Mouse (Mus musculus): ENCODE measurements around the gene Slc46a3. TPM values are rescaled to one million over a fixed set of nuclear protein-coding genes. Genes with fewer than 3 reads are reported as not detected.

Gene Slc46a3
- polyA plus RNA-seq, 1 experiment from 2014 or later, result 4.0 TPM

- whole genome bisulfite sequencing, result 96% methylated on average over 6 of the region's 6 CpGs
- Histone ChIP-seq H3K27me3 (replicated peaks; ENCODE audit: control insufficient read depth, insufficient read depth, low read length) (no peaks in the 10 kb centered on the region), H3K4me2 (ENCODE audit: low read length) (no peak overlapping the region), H3K9ac (ENCODE audit: low read length) (no peak overlapping the region), H3K36me3 (ENCODE audit: control insufficient read depth, insufficient read depth, low read length) (peaks cover 24% of the 10 kb centered on the region), H3K9me3 (replicated peaks; ENCODE audit: control insufficient read depth, low read length) (no peaks in the 10 kb centered on the region), H3K27ac (ENCODE audit: low read depth, low read length) (no peak overlapping the region), H3K4me3 (ENCODE audit: low read depth, low read length) (no peak overlapping the region), H3K4me1 (ENCODE audit: control insufficient read depth, insufficient read depth, low read length) (no peaks in the 10 kb centered on the region)
- DNase-seq (ENCODE audit: low spot score), result no peak
- ATAC-seq, result no peak
Observed at GRCm38 (mm10) chr5:147883581-147883980, 11.0 kb downstream of the Slc46a3 start.

DNA sequence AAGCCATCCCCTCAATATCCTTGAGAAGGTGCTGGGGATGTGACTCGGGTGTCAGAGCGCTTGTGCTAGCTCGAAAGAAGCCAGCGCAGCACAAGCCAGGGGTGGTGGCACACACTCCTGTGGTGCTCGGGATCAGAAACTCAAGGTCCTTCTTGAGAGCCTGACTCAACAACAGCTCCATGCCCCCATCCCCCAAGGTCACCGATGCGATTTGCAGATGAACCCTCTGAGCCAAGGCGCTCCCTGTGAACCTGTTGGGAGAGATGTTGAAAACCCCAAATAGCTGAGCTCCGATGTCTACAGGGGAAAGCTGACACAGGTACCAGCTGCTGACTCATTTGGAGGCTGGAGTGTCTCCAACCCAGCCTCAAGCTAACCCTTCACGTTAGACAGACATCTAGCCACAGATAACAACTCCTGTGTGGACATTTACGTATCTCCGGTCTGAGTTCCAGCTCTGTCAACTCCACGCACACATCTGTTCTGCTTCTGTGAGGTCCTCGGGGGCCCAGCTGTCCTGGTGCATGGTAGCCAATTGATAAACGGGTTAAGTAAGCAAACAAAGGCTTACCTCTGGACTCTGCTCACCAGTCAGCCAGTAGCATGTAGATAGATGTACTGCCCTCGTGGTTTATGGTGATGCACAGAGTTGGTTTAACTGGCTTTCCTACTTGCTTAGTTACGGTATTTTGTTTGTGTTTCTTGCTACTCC, 14.5 kb downstream of the Slc46a3 start:
- no peak overlapping the region for H3K27ac ChIP-seq (ENCODE audit: low read depth, low read length)
- H3K9ac ChIP-seq (ENCODE audit: low read length), result no peak overlapping the region
- no peaks in the 10 kb centered on the region for H3K27me3 ChIP-seq (replicated peaks; ENCODE audit: control insufficient read depth, insufficient read depth, low read length)
- H3K4me2 ChIP-seq (ENCODE audit: low read length), result no peak overlapping the region
- DNase-seq (ENCODE audit: low spot score), result no peak
- H3K36me3 ChIP-seq (ENCODE audit: control insufficient read depth, insufficient read depth, low read length), result peaks cover 54% of the 10 kb centered on the region
- no peaks in the 10 kb centered on the region for H3K9me3 ChIP-seq (replicated peaks; ENCODE audit: control insufficient read depth, low read length)
- 95% methylated on average over 17 of the region's 17 CpGs for WGBS
- H3K4me3 ChIP-seq (ENCODE audit: low read depth, low read length), result no peak overlapping the region
- no peak for ATAC-seq
- H3K4me1 ChIP-seq (ENCODE audit: control insufficient read depth, insufficient read depth, low read length), result no peaks in the 10 kb centered on the region

DNA sequence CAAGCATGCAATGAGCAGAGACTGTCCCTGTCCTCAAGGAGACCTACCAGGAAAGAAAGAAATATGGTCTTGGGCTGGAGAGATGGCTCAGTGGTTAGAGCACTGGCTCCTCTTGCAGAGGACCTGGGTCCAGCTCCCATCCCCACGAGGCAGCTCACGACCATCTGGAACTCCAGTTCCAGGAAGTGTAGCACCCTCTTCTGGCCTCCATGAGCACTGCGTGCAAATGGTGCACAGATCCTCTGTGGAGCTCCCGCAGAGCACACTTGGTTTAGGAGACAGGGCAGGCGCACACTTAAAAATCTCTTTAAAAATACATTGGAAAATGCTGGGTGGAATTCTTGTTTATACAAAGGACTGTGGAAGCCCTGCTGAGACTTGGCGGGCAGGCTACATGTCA, 17.1 kb downstream of the Slc46a3 start:
- H3K9me3 ChIP-seq (replicated peaks; ENCODE audit: control insufficient read depth, low read length), result no peaks in the 10 kb centered on the region
- no peak overlapping the region for H3K4me2 ChIP-seq (ENCODE audit: low read length)
- H3K9ac ChIP-seq (ENCODE audit: low read length), result no peak overlapping the region
- no peak overlapping the region for H3K27ac ChIP-seq (ENCODE audit: low read depth, low read length)
- H3K36me3 ChIP-seq (ENCODE audit: control insufficient read depth, insufficient read depth, low read length), result peaks cover 71% of the 10 kb centered on the region
- DNase-seq (ENCODE audit: low spot score) (peak; percentile 5), ATAC-seq (no peak)
- H3K4me1 ChIP-seq (ENCODE audit: control insufficient read depth, insufficient read depth, low read length), result no peaks in the 10 kb centered on the region
- WGBS, result 80% methylated on average over 6 of the region's 6 CpGs
- no peak overlapping the region for H3K4me3 ChIP-seq (ENCODE audit: low read depth, low read length)
- H3K27me3 ChIP-seq (replicated peaks; ENCODE audit: control insufficient read depth, insufficient read depth, low read length), result no peaks in the 10 kb centered on the region

- H3K36me3 ChIP-seq (ENCODE audit: control insufficient read depth, insufficient read depth, low read length), result peaks cover 87% of the 10 kb centered on the region
- no peak overlapping the region for H3K4me2 ChIP-seq (ENCODE audit: low read length)
- ATAC-seq, result no peak
Observed at GRCm38 (mm10) chr5:147875210-147875609, 19.4 kb downstream of the Slc46a3 start.

GRCm38 (mm10) chr5:147874491-147875065, 20.0 kb downstream of the Slc46a3 start:
- H3K9ac ChIP-seq (ENCODE audit: low read length), result no peak overlapping the region
- H3K4me1 ChIP-seq (ENCODE audit: control insufficient read depth, insufficient read depth, low read length), result no peaks in the 10 kb centered on the region
- WGBS, result 96% methylated on average over 18 of the region's 18 CpGs

More at GRCm38 (mm10) chr5:147875210-147875609, 19.4 kb downstream of the Slc46a3 start:
- H3K27ac ChIP-seq (ENCODE audit: low read depth, low read length), result no peak overlapping the region
- no peaks in the 10 kb centered on the region for H3K4me1 ChIP-seq (ENCODE audit: control insufficient read depth, insufficient read depth, low read length)
- H3K27me3 ChIP-seq (replicated peaks; ENCODE audit: control insufficient read depth, insufficient read depth, low read length), result no peaks in the 10 kb centered on the region
- DNase-seq (ENCODE audit: low spot score), result no peak
- 97% methylated on average over 8 of the region's 8 CpGs for WGBS
- no peak overlapping the region for H3K4me3 ChIP-seq (ENCODE audit: low read depth, low read length)
- H3K9ac ChIP-seq (ENCODE audit: low read length), result no peak overlapping the region
- H3K9me3 ChIP-seq (replicated peaks; ENCODE audit: control insufficient read depth, low read length), result no peaks in the 10 kb centered on the region

GRCm38 (mm10) chr5:147871091-147871820, 23.4 kb downstream of the Slc46a3 start:
- H3K27ac ChIP-seq (ENCODE audit: low read depth, low read length), result no peak overlapping the region
- H3K4me1 ChIP-seq (ENCODE audit: control insufficient read depth, insufficient read depth, low read length), result no peaks in the 10 kb centered on the region
- no peak for DNase-seq (ENCODE audit: low spot score)
- H3K4me3 ChIP-seq (ENCODE audit: low read depth, low read length), result no peak overlapping the region
- no peak overlapping the region for H3K4me2 ChIP-seq (ENCODE audit: low read length)
- ATAC-seq, result no peak
- WGBS, result 96% methylated on average over 15 of the region's 15 CpGs
- H3K9me3 ChIP-seq (replicated peaks; ENCODE audit: control insufficient read depth, low read length), result no peaks in the 10 kb centered on the region
- H3K9ac ChIP-seq (ENCODE audit: low read length), result no peak overlapping the region
- H3K36me3 ChIP-seq (ENCODE audit: control insufficient read depth, insufficient read depth, low read length), result peaks cover 90% of the 10 kb centered on the region
- no peaks in the 10 kb centered on the region for H3K27me3 ChIP-seq (replicated peaks; ENCODE audit: control insufficient read depth, insufficient read depth, low read length)

More at GRCm38 (mm10) chr5:147874491-147875065, 20.0 kb downstream of the Slc46a3 start:
- no peak overlapping the region for H3K4me3 ChIP-seq (ENCODE audit: low read depth, low read length)
- H3K36me3 ChIP-seq (ENCODE audit: control insufficient read depth, insufficient read depth, low read length), result peaks cover 87% of the 10 kb centered on the region
- no peaks in the 10 kb centered on the region for H3K27me3 ChIP-seq (replicated peaks; ENCODE audit: control insufficient read depth, insufficient read depth, low read length)
- H3K4me2 ChIP-seq (ENCODE audit: low read length), result no peak overlapping the region
- no peaks in the 10 kb centered on the region for H3K9me3 ChIP-seq (replicated peaks; ENCODE audit: control insufficient read depth, low read length)
- no peak overlapping the region for H3K27ac ChIP-seq (ENCODE audit: low read depth, low read length)
- ATAC-seq (no peak), DNase-seq (ENCODE audit: low spot score) (no peak)

DNA sequence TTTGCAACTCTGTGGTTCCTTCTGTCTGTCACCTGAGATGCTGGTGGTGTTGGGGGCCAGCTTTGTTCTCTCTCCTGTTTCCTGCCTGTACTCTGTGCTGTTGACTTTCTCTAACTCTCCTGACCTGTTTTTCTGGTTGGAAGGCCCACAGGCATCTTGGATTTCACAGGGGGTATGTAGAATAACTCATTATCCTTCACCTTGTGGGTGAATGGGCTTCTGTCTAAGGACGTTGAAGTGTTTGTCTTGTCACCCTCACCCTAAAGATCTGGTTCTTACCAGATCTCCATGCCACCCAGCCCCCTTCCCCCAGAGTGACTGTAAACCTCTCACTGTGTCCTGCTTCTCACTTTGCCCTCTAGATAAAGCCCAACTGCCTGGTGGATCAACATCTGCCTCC, 24.3 kb downstream of the Slc46a3 start:
- Histone ChIP-seq H3K27me3 (replicated peaks; ENCODE audit: control insufficient read depth, insufficient read depth, low read length) (no peaks in the 10 kb centered on the region), H3K4me1 (ENCODE audit: control insufficient read depth, insufficient read depth, low read length) (no peaks in the 10 kb centered on the region), H3K9ac (ENCODE audit: low read length) (no peak overlapping the region), H3K27ac (ENCODE audit: low read depth, low read length) (no peak overlapping the region), H3K4me3 (ENCODE audit: low read depth, low read length) (no peak overlapping the region), H3K4me2 (ENCODE audit: low read length) (no peak overlapping the region), H3K9me3 (replicated peaks; ENCODE audit: control insufficient read depth, low read length) (no peaks in the 10 kb centered on the region), H3K36me3 (ENCODE audit: control insufficient read depth, insufficient read depth, low read length) (peaks cover 85% of the 10 kb centered on the region)
- no peak for DNase-seq (ENCODE audit: low spot score)
- 94% methylated on average over 1 of the region's 1 CpGs for WGBS
- no peak for ATAC-seq

DNA sequence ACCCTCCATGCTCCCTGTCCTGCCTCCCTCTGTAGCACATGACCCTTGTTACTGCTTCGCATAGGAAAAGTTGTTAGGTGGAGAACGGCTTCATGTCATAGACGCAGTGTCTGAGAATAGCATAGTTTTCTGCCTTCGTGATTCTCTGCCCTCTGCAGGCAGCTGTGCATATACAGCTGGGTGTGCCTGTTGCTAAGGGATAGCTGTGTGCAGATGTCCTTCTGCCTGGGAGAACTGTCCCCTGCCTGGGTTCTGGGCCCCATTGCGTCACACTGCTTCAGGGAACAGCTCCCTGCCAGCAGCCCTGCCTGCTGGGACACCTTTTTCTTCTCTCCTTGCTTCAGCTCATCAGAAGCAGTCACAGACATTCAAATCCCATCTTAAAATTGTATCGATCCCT, 25.0 kb downstream of the Slc46a3 start:
- Histone ChIP-seq H3K4me3 (ENCODE audit: low read depth, low read length) (no peak overlapping the region), H3K9me3 (replicated peaks; ENCODE audit: control insufficient read depth, low read length) (no peaks in the 10 kb centered on the region), H3K36me3 (ENCODE audit: control insufficient read depth, insufficient read depth, low read length) (peaks cover 87% of the 10 kb centered on the region), H3K9ac (ENCODE audit: low read length) (no peak overlapping the region), H3K27me3 (replicated peaks; ENCODE audit: control insufficient read depth, insufficient read depth, low read length) (no peaks in the 10 kb centered on the region), H3K4me2 (ENCODE audit: low read length) (no peak overlapping the region), H3K4me1 (ENCODE audit: control insufficient read depth, insufficient read depth, low read length) (no peaks in the 10 kb centered on the region), H3K27ac (ENCODE audit: low read depth, low read length) (no peak overlapping the region)
- DNase-seq (ENCODE audit: low spot score) (no peak), ATAC-seq (no peak)
- WGBS, result 94% methylated on average over 6 of the region's 6 CpGs

DNA sequence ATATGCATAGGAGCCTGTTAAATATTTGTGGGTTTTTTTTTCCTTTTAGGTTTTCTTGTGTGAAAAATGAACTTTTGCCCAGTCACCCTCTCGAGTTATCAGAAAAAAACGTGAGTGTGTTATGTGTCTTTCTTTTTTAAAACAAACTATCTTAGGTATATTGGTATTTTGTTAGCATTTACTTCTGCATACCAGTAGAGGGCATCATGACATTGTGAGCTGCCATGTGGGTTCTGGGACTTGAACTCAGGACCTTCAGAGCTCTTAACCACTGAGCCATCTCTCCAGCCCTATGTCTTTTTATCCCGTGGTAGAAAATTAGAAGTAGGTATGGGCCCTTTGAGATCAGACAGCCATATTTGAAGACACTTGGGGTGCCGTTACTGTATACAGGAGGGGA, 25.9 kb downstream of the Slc46a3 start:
- Histone ChIP-seq H3K27ac (ENCODE audit: low read depth, low read length) (no peak overlapping the region), H3K4me1 (ENCODE audit: control insufficient read depth, insufficient read depth, low read length) (no peaks in the 10 kb centered on the region), H3K9ac (ENCODE audit: low read length) (no peak overlapping the region), H3K4me3 (ENCODE audit: low read depth, low read length) (no peak overlapping the region), H3K9me3 (replicated peaks; ENCODE audit: control insufficient read depth, low read length) (no peaks in the 10 kb centered on the region), H3K27me3 (replicated peaks; ENCODE audit: control insufficient read depth, insufficient read depth, low read length) (no peaks in the 10 kb centered on the region), H3K4me2 (ENCODE audit: low read length) (no peak overlapping the region), H3K36me3 (ENCODE audit: control insufficient read depth, insufficient read depth, low read length) (peaks cover 87% of the 10 kb centered on the region)
- ATAC-seq (no peak), DNase-seq (ENCODE audit: low spot score) (no peak)
- WGBS, result 94% methylated on average over 4 of the region's 4 CpGs
